Mouse (Mus musculus): ENCODE measurements around the gene Sdhc.
"Not testable (repeated sequence)": the region's sequence is repeated elsewhere in the genome, so short reads cannot be mapped to it uniquely, and the experiment has no call there.

The Sdhc gene

GRCm38 (mm10) chr1:171165629-171166345 lies 15.4 kb upstream of the Sdhc start:
- DNase-seq = no peak

GRCm38 (mm10) chr1:171164258-171164657 lies 13.9 kb upstream of the Sdhc start:
- DNase-seq = no peak

GRCm38 (mm10) chr1:171162526-171162925 lies 12.1 kb upstream of the Sdhc start:
- DNase-seq = no peak

DNA sequence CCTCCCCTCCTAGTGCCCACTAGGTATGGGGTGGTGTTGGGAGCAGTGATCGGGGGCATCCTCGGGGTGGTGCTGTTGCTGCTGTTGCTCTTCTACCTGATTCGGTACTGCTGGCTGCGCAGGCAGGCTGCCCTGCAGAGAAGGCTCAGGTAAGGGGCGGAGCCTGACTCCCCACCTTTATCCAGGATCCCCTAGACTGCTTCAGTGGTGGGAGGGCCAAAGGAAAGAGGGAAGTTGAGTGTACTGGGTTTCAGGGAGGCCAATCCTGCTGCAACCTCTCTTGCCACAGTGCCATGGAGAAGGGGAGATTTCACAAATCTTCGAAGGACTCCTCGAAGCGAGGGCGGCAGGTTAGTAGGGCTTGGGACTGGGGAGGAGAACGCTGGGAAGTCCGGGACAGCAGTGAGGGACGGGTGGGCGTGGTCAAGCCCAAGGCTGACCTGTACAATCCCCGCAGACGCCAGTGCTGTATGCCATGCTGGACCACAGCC lies 9.1 kb upstream of the Sdhc start:
- no peak for DNase-seq

DNA sequence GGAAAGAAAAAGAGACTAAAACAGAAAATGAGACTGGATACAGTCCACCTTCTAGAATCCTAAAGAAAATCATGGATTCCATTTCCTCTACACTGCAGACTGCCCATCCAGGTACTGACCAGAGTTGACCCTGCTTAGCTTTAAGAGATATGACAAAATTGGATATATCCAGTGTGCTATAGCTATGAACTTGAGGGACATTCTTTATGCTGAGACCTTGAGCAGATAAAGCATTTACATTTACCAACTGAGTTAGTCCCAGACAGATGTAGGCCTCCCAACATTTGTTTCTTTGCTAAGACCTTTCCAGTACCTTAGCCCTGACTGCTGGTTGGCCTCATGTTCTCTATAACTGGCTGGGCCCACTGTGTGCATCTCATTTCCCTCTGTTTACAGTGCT lies 7.6 kb upstream of the Sdhc start:
- no peak for DNase-seq

DNA sequence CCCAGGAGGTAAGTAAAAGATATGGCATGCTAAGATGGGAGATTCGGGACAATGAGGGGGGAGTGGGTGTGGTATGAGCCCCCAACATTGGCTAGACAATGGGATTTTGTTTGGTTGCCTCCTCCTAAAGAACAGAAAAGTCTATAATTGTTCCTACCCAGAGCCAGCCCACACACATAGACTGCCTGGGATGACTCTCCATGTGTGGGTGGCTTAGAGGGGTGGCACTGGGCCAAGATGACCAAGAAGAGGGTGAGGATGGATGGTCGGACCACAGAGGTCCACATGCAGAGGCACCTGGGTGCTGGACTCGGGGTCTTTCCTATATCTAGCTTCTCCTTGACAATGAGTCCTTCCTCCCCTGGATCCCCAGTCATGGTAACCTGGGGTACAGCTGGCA lies 6.2 kb upstream of the Sdhc start:
- peak; percentile 11 for DNase-seq

DNA sequence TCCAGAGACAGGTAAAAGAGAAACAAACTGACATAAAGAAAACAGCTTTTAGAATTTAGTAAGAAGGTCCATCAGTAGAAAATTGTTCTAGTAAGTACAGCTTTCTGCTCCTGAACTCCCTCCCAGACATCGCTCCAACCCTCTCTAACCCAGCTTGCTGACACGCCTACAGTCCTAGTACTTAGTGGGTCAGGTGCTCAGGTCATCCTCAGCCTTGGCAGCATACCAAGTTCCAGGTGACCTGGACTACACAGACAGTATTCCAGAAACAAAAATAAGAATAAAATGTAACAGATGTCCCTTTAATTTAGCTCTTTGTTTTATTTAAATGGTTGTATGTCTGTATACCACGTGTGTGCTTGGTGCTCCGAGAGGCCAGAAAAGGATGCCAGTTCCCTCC lies 1.6 kb upstream of the Sdhc start:
- DNase-seq = no peak

- peak; percentile 47 for DNase-seq
Measured at GRCm38 (mm10) chr1:171150838-171151391, 512 bp upstream of the Sdhc start.

GRCm38 (mm10) chr1:171142981-171143380 lies 7.4 kb downstream of the Sdhc start:
- not testable (repeated sequence) for DNase-seq

DNA sequence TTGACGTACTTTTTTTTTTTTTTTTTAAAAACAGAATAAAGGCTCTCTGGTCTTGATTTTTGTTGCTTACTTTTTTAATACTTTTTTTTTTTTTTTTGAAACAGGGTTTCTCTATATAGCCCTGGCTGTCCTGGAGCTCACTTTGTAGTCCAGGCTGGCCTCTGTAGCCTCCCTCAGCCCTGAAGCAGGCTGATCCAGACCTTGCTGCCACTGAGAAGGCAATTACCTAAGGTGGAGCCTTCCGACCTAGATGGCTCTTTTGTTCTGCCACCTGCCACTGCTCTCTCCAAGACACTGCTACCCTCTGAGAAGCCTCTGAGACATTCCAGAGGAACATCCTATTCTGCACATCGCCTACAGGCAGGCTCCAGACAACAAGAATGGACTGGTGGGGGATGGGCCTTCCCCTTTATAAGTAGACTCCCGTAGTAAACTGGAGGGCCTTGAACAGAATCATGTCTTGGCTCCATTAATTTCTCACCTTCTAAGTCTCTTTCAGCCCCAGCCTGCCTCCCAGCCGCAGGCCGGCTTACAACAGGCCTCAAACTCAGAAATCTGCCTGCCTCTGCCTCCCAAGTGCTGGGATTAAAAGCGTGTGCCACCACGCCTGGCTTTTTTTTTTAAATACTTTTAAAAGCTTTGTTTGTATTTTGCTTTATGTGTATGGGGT lies 12.8 kb downstream of the Sdhc start:
- DNase-seq = not testable (repeated sequence)

- DNase-seq = no peak
Measured at GRCm38 (mm10) chr1:171135600-171135999, 14.8 kb downstream of the Sdhc start.

GRCm38 (mm10) chr1:171130971-171131370 lies 19.4 kb downstream of the Sdhc start:
- DNase-seq = no peak

GRCm38 (mm10) chr1:171129251-171129650 lies 21.2 kb downstream of the Sdhc start:
- DNase-seq = peak; percentile 39

- no peak for DNase-seq
Measured at GRCm38 (mm10) chr1:171124398-171124797, 26.0 kb downstream of the Sdhc start.

DNA sequence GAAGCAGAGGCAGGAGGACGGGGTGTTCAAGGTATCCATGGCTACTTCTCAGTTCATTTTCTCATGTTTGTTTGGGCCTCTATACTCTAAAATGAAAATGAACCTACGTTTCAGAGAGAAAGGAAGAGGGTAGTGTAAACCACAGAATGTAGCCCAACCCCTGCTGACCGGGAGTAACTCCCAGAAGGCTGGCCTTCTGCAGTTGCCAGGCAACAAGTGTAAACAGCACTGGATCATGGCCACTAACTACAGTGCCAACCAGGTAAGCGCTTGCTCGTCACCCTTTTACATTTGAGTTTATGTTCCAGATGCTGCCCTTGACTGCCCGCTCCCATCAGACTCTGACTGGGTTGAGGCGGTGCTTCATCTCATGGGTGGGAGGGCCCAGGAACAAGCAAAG lies 27.5 kb downstream of the Sdhc start:
- DNase-seq = no peak

DNA sequence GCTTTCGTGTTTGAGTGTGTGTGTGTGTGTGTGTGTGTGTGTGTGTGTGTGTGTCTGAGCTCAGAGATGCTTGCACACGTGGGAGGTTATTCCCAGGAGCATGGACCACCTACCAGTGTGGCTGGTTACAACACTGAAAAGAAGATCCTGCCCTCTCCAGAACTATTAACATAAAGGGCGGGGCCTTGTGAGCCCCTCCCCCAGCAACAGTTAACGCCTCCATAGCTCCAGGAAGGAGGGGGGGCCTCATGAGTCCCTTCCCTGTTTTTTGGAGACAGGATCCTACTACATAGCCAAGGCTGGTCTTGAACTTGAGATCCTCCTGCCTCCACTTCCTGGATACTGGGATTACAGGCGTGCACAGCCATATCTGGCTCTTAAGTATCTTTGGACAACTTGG lies 28.6 kb downstream of the Sdhc start:
- no peak for DNase-seq

DNA sequence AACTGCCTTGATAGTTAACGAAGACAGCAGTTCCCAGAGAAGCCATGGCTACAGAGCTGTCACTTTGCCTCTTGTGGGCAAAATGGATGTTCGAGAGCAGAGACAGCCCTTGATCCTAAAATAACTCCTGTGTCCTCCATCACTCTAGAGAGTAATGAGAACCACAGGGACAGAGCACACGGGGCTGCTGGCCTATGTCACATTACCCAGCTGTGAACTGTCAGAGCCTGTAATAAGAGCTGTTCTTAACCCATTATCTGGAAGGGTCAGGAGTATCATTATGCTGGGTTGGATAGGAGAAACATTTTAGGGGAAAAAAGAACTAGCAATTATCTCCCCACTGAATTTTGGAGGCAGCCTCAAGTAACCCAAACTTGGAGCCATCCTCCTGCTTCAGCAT lies 29.5 kb downstream of the Sdhc start:
- no peak for DNase-seq

DNA sequence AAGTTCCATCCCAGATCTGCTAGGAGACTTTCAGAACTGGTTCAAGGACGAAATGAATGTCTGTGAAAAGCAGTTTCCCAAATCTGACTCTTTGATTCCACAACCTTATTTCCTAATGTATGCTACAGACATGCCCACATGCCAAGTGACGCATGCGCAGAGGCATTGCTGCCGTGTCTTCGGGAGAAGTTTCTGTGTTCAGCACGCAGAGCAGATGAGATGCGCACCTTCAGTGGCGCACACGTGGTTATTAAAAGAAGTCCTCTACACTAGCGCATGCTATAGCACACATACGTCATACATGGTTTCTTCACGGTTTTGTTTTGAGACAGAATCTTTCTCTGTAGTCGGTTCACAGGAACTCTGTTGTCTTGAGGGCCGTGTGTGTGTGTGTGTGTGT lies 31.0 kb downstream of the Sdhc start:
- no peak for DNase-seq

- no peak for DNase-seq
Measured at GRCm38 (mm10) chr1:171118996-171119395, 31.4 kb downstream of the Sdhc start.

- DNase-seq = no peak
Measured at GRCm38 (mm10) chr1:171118269-171118684, 32.1 kb downstream of the Sdhc start.

DNA sequence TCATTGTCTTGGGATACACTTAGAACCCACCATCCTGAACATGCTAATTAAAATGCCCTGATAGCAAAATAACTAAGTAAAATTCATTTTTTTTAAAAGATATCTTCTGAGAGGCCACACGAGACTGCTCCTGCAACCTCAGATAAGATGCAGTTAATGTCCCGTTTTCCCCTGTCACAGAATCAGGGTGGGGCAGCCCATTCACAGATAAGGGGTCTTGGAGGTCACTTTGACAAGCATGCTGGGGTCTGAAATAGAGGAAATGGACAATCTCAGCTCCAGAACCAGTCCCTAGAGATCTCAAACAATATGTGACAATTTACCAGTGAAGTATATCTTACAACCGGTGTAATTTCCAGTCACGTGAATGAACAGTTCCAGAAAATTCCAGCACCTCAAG lies 34.1 kb downstream of the Sdhc start:
- DNase-seq = no peak

DNA sequence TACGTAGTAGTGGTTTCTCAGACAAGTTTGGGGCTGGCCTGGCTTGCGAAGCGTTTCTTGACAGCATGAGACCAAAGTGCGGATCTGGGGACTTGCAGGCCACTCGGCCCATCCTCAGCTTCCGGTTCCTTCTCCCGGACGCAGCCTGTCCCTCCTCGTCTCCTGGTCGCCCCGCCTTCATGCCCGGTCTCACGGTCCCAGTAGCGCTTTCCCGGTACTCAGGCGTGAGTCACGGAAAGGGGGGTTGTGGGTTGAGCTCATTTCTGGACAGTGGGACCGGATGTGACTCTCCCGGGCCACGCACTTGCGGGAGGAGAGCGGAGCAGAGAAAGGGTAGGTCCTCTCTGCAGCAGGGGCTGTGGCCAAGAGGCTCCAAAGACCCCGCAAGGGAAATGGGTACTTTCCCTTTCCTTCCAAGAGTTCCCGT lies 36.5 kb downstream of the Sdhc start, which contains the start of gene Cfap126:
Gene Cfap126, plus strand, starts transcription at position 46 of the 427 bp plus-strand sequence.
- peak; percentile 37 for DNase-seq

- no peak for DNase-seq
Measured at GRCm38 (mm10) chr1:171112986-171113385, 37.4 kb downstream of the Sdhc start.

Measured in right cerebral cortex, postnatal 25 days (tissue).